Mouse (Mus musculus): Measurements from ENCODE around the gene Qrsl1. TPM values are rescaled to one million over a fixed set of nuclear protein-coding genes. Genes with fewer than 3 reads are reported as not detected.

The Qrsl1 gene
- polyA plus RNA-seq, 1 experiment from 2014 or later = 23.4 TPM

GRCm38 (mm10) chr10:43851898-43852297 is 49.6 kb downstream of the Qrsl1 start:
- H3K36me3 ChIP-seq (ENCODE audit: control insufficient read depth, insufficient read depth, low read length) = no peaks in the 10 kb centered on the region
- no peak overlapping the region for H3K27ac ChIP-seq (ENCODE audit: low read depth, low read length)
- H3K9me3 ChIP-seq (replicated peaks; ENCODE audit: control insufficient read depth, low read length) = no peaks in the 10 kb centered on the region; the same call in 1 of the 2 replicates
- DNase-seq (ENCODE audit: low spot score) = no peak
- H3K9ac ChIP-seq (ENCODE audit: low read length) = no peak overlapping the region
- H3K27me3 ChIP-seq (replicated peaks; ENCODE audit: control insufficient read depth, insufficient read depth, low read length) = no peaks in the 10 kb centered on the region
- ATAC-seq = no peak
- no peak overlapping the region for H3K4me2 ChIP-seq (ENCODE audit: low read length)
- no peaks in the 10 kb centered on the region for H3K4me1 ChIP-seq (ENCODE audit: control insufficient read depth, insufficient read depth, low read length)
- 85% methylated on average over 5 of the region's 5 CpGs for WGBS
- H3K4me3 ChIP-seq (ENCODE audit: low read depth, low read length) = no peak overlapping the region

GRCm38 (mm10) chr10:43849478-43849877 is 52.1 kb downstream of the Qrsl1 start:
- Histone ChIP-seq H3K9me3 (replicated peaks; ENCODE audit: control insufficient read depth, low read length) (no peaks in the 10 kb centered on the region; the same call in 1 of the 2 replicates), H3K4me2 (ENCODE audit: low read length) (no peak overlapping the region), H3K27ac (ENCODE audit: low read depth, low read length) (no peak overlapping the region), H3K27me3 (replicated peaks; ENCODE audit: control insufficient read depth, insufficient read depth, low read length) (no peaks in the 10 kb centered on the region), H3K9ac (ENCODE audit: low read length) (no peak overlapping the region), H3K36me3 (ENCODE audit: control insufficient read depth, insufficient read depth, low read length) (no peaks in the 10 kb centered on the region), H3K4me1 (ENCODE audit: control insufficient read depth, insufficient read depth, low read length) (no peaks in the 10 kb centered on the region), H3K4me3 (ENCODE audit: low read depth, low read length) (no peak overlapping the region)
- DNase-seq (ENCODE audit: low spot score) (no peak), ATAC-seq (no peak)
- WGBS = 82% methylated on average over 3 of the region's 3 CpGs

GRCm38 (mm10) chr10:43846141-43846622 is 55.4 kb downstream of the Qrsl1 start:
- Histone ChIP-seq H3K27ac (ENCODE audit: low read depth, low read length) (no peak overlapping the region), H3K27me3 (replicated peaks; ENCODE audit: control insufficient read depth, insufficient read depth, low read length) (no peaks in the 10 kb centered on the region), H3K4me1 (ENCODE audit: control insufficient read depth, insufficient read depth, low read length) (no peaks in the 10 kb centered on the region), H3K9ac (ENCODE audit: low read length) (no peak overlapping the region), H3K9me3 (replicated peaks; ENCODE audit: control insufficient read depth, low read length) (no peaks in the 10 kb centered on the region), H3K4me3 (ENCODE audit: low read depth, low read length) (no peak overlapping the region), H3K36me3 (ENCODE audit: control insufficient read depth, insufficient read depth, low read length) (no peaks in the 10 kb centered on the region), H3K4me2 (ENCODE audit: low read length) (no peak overlapping the region)
- WGBS = 65% methylated on average over 2 of the region's 2 CpGs
- DNase-seq (ENCODE audit: low spot score) (no peak), ATAC-seq (no peak)

GRCm38 (mm10) chr10:43845442-43845841 is 56.1 kb downstream of the Qrsl1 start:
- no peak for DNase-seq (ENCODE audit: low spot score)
- WGBS = 71% methylated on average over 3 of the region's 3 CpGs
- H3K4me2 ChIP-seq (ENCODE audit: low read length) = no peak overlapping the region

GRCm38 (mm10) chr10:43841441-43841840 is 60.1 kb downstream of the Qrsl1 start:
- Histone ChIP-seq H3K27me3 (replicated peaks; ENCODE audit: control insufficient read depth, insufficient read depth, low read length) (no peaks in the 10 kb centered on the region), H3K4me1 (ENCODE audit: control insufficient read depth, insufficient read depth, low read length) (no peaks in the 10 kb centered on the region), H3K27ac (ENCODE audit: low read depth, low read length) (no peak overlapping the region), H3K4me3 (ENCODE audit: low read depth, low read length) (no peak overlapping the region), H3K9ac (ENCODE audit: low read length) (no peak overlapping the region), H3K4me2 (ENCODE audit: low read length) (no peak overlapping the region), H3K36me3 (ENCODE audit: control insufficient read depth, insufficient read depth, low read length) (no peaks in the 10 kb centered on the region), H3K9me3 (replicated peaks; ENCODE audit: control insufficient read depth, low read length) (no peaks in the 10 kb centered on the region)
- DNase-seq (ENCODE audit: low spot score) (no peak), ATAC-seq (no peak)
- WGBS = 81% methylated on average over 5 of the region's 5 CpGs

More at GRCm38 (mm10) chr10:43845442-43845841, 56.1 kb downstream of the Qrsl1 start:
- no peaks in the 10 kb centered on the region for H3K36me3 ChIP-seq (ENCODE audit: control insufficient read depth, insufficient read depth, low read length)
- no peak overlapping the region for H3K9ac ChIP-seq (ENCODE audit: low read length)
- no peak for ATAC-seq
- no peaks in the 10 kb centered on the region for H3K27me3 ChIP-seq (replicated peaks; ENCODE audit: control insufficient read depth, insufficient read depth, low read length)
- no peak overlapping the region for H3K4me3 ChIP-seq (ENCODE audit: low read depth, low read length)
- H3K27ac ChIP-seq (ENCODE audit: low read depth, low read length) = no peak overlapping the region
- no peaks in the 10 kb centered on the region for H3K9me3 ChIP-seq (replicated peaks; ENCODE audit: control insufficient read depth, low read length)
- no peaks in the 10 kb centered on the region for H3K4me1 ChIP-seq (ENCODE audit: control insufficient read depth, insufficient read depth, low read length)

- ATAC-seq = no peak
- no peaks in the 10 kb centered on the region for H3K4me1 ChIP-seq (ENCODE audit: control insufficient read depth, insufficient read depth, low read length)
- H3K9ac ChIP-seq (ENCODE audit: low read length) = no peak overlapping the region
- no peaks in the 10 kb centered on the region for H3K27me3 ChIP-seq (replicated peaks; ENCODE audit: control insufficient read depth, insufficient read depth, low read length)
- H3K9me3 ChIP-seq (replicated peaks; ENCODE audit: control insufficient read depth, low read length) = no peaks in the 10 kb centered on the region
- no peak overlapping the region for H3K4me3 ChIP-seq (ENCODE audit: low read depth, low read length)
- no peak overlapping the region for H3K27ac ChIP-seq (ENCODE audit: low read depth, low read length)
- WGBS = 33% methylated on average over 5 of the region's 5 CpGs
- H3K4me2 ChIP-seq (ENCODE audit: low read length) = no peak overlapping the region
- DNase-seq (ENCODE audit: low spot score) = no peak
- H3K36me3 ChIP-seq (ENCODE audit: control insufficient read depth, insufficient read depth, low read length) = no peaks in the 10 kb centered on the region
These were observed 68.7 kb downstream of the Qrsl1 start for GRCm38 (mm10) chr10:43832868-43833267.

GRCm38 (mm10) chr10:43830251-43831018 is 71.1 kb downstream of the Qrsl1 start:
- no peak overlapping the region for H3K9ac ChIP-seq (ENCODE audit: low read length)
- no peak for ATAC-seq
- H3K9me3 ChIP-seq (replicated peaks; ENCODE audit: control insufficient read depth, low read length) = no peaks in the 10 kb centered on the region
- H3K27ac ChIP-seq (ENCODE audit: low read depth, low read length) = no peak overlapping the region
- H3K4me2 ChIP-seq (ENCODE audit: low read length) = no peak overlapping the region
- H3K27me3 ChIP-seq (replicated peaks; ENCODE audit: control insufficient read depth, insufficient read depth, low read length) = no peaks in the 10 kb centered on the region
- H3K4me1 ChIP-seq (ENCODE audit: control insufficient read depth, insufficient read depth, low read length) = no peaks in the 10 kb centered on the region
- H3K36me3 ChIP-seq (ENCODE audit: control insufficient read depth, insufficient read depth, low read length) = no peaks in the 10 kb centered on the region
- no peak overlapping the region for H3K4me3 ChIP-seq (ENCODE audit: low read depth, low read length)
- WGBS = 42% methylated on average over 17 of the region's 17 CpGs
- no peak for DNase-seq (ENCODE audit: low spot score)

- Histone ChIP-seq H3K27me3 (replicated peaks; ENCODE audit: control insufficient read depth, insufficient read depth, low read length) (no peaks in the 10 kb centered on the region), H3K9me3 (replicated peaks; ENCODE audit: control insufficient read depth, low read length) (no peaks in the 10 kb centered on the region), H3K4me1 (ENCODE audit: control insufficient read depth, insufficient read depth, low read length) (no peaks in the 10 kb centered on the region), H3K4me3 (ENCODE audit: low read depth, low read length) (no peak overlapping the region), H3K27ac (ENCODE audit: low read depth, low read length) (no peak overlapping the region), H3K4me2 (ENCODE audit: low read length) (no peak overlapping the region), H3K9ac (ENCODE audit: low read length) (no peak overlapping the region), H3K36me3 (ENCODE audit: control insufficient read depth, insufficient read depth, low read length) (no peaks in the 10 kb centered on the region)
- DNase-seq (ENCODE audit: low spot score) (no peak), ATAC-seq (no peak)
- 83% methylated on average over 10 of the region's 10 CpGs for WGBS
These were observed 72.9 kb downstream of the Qrsl1 start for GRCm38 (mm10) chr10:43828686-43829015.

- no peaks in the 10 kb centered on the region for H3K4me1 ChIP-seq (ENCODE audit: control insufficient read depth, insufficient read depth, low read length)
- H3K9me3 ChIP-seq (replicated peaks; ENCODE audit: control insufficient read depth, low read length) = no peaks in the 10 kb centered on the region
- H3K9ac ChIP-seq (ENCODE audit: low read length) = no peak overlapping the region
- ATAC-seq (no peak), DNase-seq (ENCODE audit: low spot score) (no peak)
- no peaks in the 10 kb centered on the region for H3K36me3 ChIP-seq (ENCODE audit: control insufficient read depth, insufficient read depth, low read length)
- no peak overlapping the region for H3K4me2 ChIP-seq (ENCODE audit: low read length)
- no peaks in the 10 kb centered on the region for H3K27me3 ChIP-seq (replicated peaks; ENCODE audit: control insufficient read depth, insufficient read depth, low read length)
- H3K4me3 ChIP-seq (ENCODE audit: low read depth, low read length) = no peak overlapping the region
- WGBS = 92% methylated on average over 10 of the region's 10 CpGs
- H3K27ac ChIP-seq (ENCODE audit: low read depth, low read length) = no peak overlapping the region
These were observed 73.4 kb downstream of the Qrsl1 start for GRCm38 (mm10) chr10:43827958-43828685.
